Mouse (Mus musculus) ovary, postnatal 14 days (tissue): Measurements from ENCODE around the gene Srpr.

Experiments
- DNase-seq: peaks from one replicate; pipeline ENCODE4 v3.0.0; 2022; ENCODE audit warnings: low spot score

The Srpr gene

DNA sequence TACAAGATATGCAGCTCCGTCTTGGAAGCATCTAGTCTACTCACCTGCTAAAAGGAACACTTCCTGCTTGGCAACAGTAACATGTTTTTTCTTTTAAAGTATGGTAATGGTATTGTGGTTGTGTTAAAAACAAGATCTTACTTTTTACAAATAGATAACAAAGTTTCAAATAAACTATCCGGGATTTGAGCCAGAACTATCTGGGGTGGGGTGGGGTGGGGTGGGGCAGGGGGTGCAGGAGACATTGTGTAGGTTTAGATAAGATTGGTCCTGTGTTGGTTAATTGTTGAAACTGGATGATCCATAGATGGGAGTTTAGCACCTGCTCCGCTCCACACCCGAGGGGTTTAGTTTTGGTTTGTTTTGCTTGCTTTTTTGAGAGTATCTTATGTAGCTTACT lies 62.4 kb downstream of the Srpr start:
- DNase-seq = no peak

DNA sequence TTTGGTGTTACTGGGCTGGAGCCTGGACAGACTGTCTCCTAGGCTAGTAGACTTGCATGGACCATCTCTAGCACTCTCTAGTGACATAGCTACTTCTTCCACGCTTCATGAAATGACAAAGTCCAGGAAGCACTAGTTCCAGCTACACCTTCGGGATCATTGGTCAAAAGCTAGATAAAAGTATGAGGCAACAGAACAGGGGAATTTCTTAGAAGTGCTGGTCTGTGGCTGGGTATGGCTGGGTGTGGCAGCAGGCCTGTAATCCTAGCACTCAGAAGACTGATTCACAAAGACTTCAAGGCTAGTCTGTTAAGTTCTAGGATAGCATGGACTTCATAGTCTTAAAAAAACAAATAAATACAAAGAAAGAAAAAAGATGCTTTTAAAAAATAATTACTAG lies 63.5 kb downstream of the Srpr start:
- no peak for DNase-seq

GRCm38 (mm10) chr9:35264509-35264908 lies 64.5 kb downstream of the Srpr start:
- DNase-seq = no peak

- DNase-seq = peak; percentile 87
These were observed 67.4 kb downstream of the Srpr start, which contains the start of the genes Fam118b and Rpusd4 for GRCm38 (mm10) chr9:35267146-35267975. Gene Fam118b (minus strand): TSS chr9:35267805. Gene Rpusd4 (plus strand): TSS chr9:35267865.

DNA sequence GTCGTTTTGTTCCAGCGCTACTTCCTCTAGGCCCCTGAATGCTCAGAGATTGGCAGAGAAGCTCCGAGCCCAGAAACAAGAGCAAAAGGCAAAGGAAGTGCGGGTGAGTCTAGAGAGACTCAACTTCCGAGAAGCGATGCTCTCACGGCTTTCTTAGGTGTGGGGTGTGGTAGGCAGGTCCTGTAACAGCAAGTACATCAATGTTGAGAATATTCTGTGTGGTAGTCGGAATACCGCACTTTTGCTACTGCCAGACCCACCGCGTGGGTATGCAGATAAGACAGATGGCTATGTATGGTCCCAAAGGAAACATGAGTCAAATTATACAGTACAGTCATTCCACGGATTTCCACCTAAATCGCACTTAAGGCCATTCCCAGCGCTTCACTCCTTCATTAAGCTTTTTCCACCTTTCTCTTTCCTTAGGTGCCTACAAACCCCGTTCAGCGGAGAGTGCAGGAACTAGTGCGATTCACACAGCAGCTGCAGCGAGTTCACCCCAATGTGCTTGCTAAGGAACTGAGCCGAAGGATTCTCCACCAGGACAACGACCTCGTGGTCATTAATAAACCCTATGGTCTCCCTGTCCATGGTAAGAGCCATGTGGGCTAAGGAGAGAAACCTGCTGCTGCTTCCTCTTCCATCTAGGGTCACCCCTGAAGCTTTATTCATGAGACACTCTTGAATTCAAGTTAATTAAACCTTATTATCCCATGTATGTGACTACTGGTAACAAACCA lies 68.2 kb downstream of the Srpr start:
- DNase-seq = no peak

GRCm38 (mm10) chr9:35277855-35278365 lies 77.9 kb downstream of the Srpr start:
- DNase-seq = no peak

DNA sequence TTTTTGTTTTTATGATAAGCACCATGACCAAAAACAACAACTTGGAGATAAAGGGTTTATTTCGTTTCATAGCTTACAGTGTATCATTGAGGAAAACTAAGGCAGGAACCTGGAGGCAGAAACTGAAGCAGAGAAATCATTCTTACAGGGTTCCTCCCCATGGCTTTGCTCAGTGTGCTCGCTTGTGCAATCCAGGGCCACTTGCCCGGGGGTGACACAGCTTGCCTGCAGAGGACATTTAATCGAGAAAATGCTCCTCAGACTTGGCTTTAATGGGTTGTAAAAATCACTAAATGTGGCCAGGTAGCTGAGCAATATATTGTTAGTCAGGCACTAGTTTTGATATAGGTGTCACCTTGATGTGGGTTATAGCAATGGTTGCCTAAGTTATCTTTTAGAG lies 78.5 kb downstream of the Srpr start:
- no peak for DNase-seq

GRCm38 (mm10) chr9:35282006-35282850 lies 82.3 kb downstream of the Srpr start:
- peak; percentile 62 for DNase-seq

DNA sequence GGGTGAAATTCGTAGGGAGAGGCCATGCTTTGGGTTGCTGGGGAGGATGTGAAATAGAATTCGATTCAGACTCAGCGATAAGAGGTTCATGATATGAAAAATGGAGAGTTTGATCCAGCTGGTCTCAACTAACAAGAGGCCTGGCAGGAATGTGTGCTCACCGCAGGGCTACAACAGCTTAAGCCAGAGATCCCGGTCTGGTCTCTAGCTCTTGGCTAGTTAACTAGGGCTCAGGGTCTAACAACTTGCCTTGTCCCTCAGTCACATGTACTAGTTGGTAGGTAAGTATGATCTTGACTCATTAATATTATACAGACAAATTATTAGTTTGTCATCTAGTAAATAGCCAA lies 82.9 kb downstream of the Srpr start:
- DNase-seq = no peak

GRCm38 (mm10) chr9:35283415-35284069 lies 83.6 kb downstream of the Srpr start:
- DNase-seq = no peak

DNA sequence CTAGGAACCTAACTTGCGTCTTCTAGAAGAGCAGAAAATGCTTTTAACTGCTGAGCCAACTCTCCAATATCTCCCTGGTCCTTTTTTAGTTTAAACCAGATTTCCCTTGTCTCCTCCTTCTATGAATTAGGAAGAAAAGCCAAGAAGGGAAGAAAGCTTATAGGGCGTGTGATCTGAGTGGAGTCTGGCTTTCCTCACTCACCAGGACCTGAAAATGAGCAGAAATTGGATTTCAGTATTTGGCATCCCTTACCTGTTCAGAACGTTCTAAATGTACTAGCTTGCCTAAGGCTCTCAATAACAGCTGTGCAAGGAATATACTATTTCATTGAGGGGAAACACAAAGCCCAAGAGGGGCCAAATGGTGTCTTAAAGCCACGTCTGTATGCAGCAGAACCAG lies 84.4 kb downstream of the Srpr start:
- no peak for DNase-seq

GRCm38 (mm10) chr9:35286351-35286750 lies 86.4 kb downstream of the Srpr start:
- DNase-seq = no peak

DNA sequence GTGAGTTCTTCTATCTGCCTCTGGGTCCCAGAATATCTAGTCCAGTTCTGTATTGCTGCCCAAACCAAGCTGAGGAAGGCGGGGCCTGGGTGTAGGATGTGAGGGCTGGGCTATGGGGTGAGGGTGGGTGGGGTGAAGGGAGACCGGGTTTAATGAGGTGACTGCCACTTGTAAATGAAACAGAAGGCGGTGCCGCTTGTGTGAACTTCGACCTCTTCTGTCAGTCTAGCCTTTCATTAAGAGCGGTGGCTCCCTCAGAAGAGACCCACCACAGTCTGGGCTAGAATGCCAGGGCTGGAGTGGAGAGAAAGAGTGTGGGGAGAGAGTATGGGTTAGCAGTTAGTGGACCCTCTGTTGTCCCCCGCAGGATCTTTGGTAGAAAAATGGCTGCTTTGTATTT lies 90.0 kb downstream of the Srpr start:
- no peak for DNase-seq

DNA sequence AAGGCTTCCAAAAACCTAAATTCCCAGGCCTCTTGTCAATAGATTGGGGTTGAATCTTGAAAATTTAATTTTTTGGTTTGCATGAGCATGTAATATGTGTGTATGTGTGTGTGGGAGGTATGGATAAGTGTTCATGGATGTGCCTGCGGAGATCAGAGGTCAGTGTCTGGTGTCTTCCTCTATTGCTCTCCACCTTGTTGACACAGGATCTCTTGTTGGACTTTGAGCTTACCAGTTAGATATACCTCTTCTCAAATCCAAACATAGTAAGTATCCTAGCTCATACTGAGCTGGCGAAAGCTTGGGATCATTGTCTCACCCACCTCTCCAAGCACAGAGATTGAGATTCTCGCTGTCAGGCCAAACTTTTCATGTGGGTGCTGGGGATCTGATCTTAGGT lies 90.4 kb downstream of the Srpr start:
- DNase-seq = no peak

DNA sequence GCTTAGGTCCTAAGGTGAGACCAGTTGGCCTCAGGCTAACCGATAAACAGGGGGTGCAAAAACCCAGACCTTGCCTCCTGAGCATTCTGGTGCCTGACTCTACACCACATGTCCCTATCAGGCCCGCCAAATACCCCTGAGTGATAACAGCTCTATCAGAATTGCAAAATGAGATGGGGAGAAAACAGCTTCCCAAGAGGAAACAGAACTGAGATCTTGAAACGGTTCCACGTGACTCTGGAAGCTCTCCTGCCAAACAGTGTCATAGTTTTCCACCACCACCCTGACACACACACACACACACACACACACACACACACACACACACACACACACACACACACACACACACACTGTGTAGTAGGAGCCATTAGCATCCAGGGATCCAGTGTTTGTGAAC lies 90.9 kb downstream of the Srpr start:
- DNase-seq = no peak

- DNase-seq = no peak
These were observed 93.5 kb downstream of the Srpr start for GRCm38 (mm10) chr9:35293465-35293864.
